Mouse (Mus musculus): Measurements from ENCODE around the gene Prkag2.
"Not testable (repeated sequence)": the region's sequence is repeated elsewhere in the genome, so short reads cannot be mapped to it uniquely, and the experiment has no call there.

The Prkag2 gene

DNA sequence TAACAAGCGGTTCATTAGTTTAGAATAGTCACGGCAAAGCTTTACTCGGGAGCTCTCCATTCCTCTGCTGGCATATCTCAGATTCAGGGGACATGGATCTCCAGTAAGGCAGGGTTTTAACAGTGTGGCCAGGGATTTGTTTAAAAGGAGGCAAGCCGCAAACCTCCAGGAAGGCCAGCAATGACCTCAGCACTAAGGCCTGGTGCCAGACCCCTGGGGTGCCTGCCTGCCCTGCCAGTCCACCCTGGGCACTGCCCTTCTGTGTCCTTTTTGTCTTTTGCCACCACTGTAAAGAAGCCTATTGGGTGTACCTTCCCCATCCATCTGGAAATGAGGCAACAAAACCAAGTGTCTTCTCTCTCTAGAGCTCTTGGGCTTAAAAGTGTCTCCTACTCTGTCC lies 226.3 kb downstream of the Prkag2 start:
- no peak for DNase-seq (ENCODE audit: low spot score in 2 of 2)

GRCm38 (mm10) chr5:24873221-24873620 lies 227.2 kb downstream of the Prkag2 start:
- no peak for DNase-seq (ENCODE audit: low spot score in 2 of 2)

GRCm38 (mm10) chr5:24871276-24871675 lies 229.2 kb downstream of the Prkag2 start:
- DNase-seq (ENCODE audit: low spot score in 2 of 2) = no peak

GRCm38 (mm10) chr5:24869796-24870289 lies 230.6 kb downstream of the Prkag2 start:
- no peak for DNase-seq (ENCODE audit: low spot score in 2 of 2)

DNA sequence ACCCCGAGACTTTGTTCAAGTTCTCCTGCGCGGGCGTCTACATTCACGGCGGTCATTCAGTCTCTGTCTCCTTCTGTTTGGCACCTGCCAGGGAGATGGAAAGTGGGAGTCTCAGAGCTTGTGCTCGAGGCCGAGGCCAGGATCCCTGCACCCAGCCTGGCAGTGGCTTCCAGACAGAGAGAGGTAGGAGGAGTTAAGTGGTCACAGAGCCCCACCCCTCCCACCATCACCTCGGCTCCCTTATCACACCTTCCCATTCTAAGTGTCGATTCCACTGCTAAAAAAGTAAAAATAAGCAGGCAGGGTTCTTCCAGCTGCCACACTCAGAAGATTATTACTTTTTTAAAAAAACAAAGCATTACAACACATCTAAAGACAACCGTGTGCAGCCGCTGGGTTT lies 236.6 kb downstream of the Prkag2 start:
- DNase-seq (ENCODE audit: low spot score in 2 of 2) = no peak

GRCm38 (mm10) chr5:24861449-24861930 lies 239.0 kb downstream of the Prkag2 start:
- DNase-seq (ENCODE audit: low spot score in 2 of 2) = no peak

DNA sequence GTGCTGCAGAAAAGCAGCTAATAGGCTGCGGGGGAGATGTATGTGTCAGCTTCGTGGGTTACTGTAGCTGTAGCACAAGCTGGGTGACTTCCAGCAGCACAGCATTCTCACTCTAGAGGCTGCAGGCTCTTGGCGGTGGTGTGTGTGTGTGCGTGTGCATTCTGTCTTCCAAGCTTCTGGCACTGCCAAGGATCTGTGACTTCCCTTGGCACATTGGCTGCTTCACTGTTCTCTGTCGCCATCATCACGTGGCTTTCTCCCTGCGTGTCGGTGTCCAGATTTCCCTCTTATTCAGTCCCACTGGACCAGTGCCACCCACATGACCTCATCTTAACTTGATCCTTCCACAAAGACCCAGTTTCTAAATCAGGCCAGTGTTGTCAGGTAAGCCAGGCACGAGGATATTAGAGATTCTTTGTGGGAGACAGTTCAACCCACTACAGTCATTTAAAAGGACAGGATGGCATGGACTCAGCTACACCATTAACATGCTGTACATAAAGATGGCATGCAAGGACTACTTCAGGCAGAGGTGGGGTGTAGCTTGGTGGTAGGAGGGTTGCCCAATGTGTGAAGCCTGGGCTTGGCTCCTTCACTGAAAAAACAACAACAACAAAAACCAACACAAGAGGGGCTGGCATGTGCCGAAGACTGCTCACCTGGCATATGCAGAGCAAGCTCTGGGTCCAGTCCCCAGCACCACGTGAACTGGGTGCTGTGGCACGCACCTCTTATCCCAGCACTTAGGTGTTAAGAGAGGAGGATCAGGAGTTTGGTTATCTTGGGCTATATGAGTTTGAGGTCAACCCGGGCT lies 239.6 kb downstream of the Prkag2 start:
- DNase-seq (ENCODE audit: low spot score in 2 of 2) = no peak

- no peak for DNase-seq (ENCODE audit: low spot score in 2 of 2)
Measured at GRCm38 (mm10) chr5:24859771-24860540, 240.5 kb downstream of the Prkag2 start.

GRCm38 (mm10) chr5:24854827-24855600 lies 245.4 kb downstream of the Prkag2 start:
- DNase-seq (ENCODE audit: low spot score in 2 of 2) = no peak

GRCm38 (mm10) chr5:24854256-24854655 lies 246.2 kb downstream of the Prkag2 start:
- DNase-seq (ENCODE audit: low spot score in 2 of 2) = no peak

- DNase-seq (ENCODE audit: low spot score in 2 of 2) = not testable (repeated sequence)
Measured at GRCm38 (mm10) chr5:24848261-24848660, 252.2 kb downstream of the Prkag2 start.

GRCm38 (mm10) chr5:24843841-24844240 lies 256.6 kb downstream of the Prkag2 start:
- DNase-seq (ENCODE audit: low spot score in 2 of 2) = no peak

- DNase-seq (ENCODE audit: low spot score in 2 of 2) = no peak
Measured at GRCm38 (mm10) chr5:24843103-24843475, 257.4 kb downstream of the Prkag2 start.

DNA sequence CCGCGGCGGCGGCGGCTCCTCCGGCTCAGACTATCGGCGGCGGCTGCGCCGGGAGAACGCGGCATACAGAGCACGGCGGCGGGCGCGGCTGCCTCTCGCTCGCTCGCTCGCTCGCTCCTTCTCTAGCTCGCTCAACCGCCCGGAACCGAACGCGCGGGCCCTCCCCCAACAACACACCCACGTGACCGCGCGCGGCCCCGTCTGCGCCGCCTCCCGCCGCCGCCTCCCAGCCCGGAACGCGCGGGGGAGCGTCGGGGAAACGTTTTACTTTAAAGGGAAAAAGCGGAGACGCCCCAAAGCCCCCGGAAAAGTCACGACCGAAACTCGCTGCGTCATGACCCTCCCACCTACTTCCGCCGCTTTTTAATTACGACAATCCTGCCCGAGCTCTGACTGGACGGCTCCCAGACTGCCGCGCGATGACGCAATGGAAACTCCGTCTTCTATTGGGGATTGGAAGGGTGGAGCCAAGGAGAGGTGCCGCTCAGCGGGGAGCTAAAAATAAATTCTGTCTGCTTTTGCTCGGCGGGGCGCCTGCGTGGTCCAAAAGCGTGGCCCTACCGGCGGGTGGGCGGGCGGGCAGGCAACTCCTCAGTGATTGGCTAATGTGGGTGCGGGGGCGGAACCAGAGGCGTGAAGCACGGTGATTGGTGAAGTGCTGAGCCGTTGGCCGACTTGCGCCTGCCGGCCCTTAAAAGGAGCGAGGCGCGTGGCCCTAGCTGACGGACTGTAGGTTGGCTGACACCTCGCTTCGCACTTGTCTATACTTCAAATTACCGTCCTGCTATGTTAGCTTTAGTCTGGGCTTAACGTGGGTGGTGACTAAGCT lies 258.0 kb downstream of the Prkag2 start, which contains the start of gene Rheb:
Gene Rheb, minus strand, starts transcription at position 351 of the 829 bp plus-strand sequence.
- DNase-seq (ENCODE audit: low spot score in 2 of 2) = peak; percentile 98 to 99

DNA sequence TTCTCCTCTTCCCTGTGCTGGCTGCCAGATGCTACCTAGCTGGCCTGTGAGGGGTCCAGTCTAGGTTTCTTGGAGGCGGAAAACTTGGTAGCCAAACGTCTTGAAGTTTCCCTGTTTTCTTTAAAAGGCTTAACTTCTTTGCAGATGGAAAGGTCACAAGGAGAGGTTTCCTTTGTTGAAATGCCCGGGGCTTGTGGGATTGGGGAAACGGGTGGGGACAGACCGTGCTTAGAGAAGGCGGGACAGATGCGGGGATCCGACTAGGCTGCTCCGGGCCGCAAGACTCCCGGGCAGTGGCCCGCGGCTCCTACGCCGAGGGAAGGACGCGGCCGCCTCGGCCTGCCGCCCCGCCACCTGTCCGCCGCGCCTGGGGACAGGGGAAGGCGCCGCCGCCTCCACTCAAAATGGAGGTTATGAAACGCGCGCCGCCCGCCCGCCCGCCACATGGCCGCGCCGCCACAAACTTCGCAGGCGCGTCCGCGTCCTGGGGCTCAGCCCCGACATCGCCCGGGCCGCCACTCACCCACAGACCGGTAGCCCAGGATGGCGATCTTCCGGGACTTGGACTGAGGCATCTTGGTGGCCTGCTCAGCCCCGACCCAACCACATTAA lies 258.7 kb downstream of the Prkag2 start:
- DNase-seq (ENCODE audit: low spot score in 2 of 2) = no peak

GRCm38 (mm10) chr5:24840975-24841431 lies 259.4 kb downstream of the Prkag2 start:
- DNase-seq (ENCODE audit: low spot score in 2 of 2) = no peak

GRCm38 (mm10) chr5:24834491-24834890 lies 266.0 kb downstream of the Prkag2 start:
- DNase-seq (ENCODE audit: low spot score in 2 of 2) = no peak

- DNase-seq (ENCODE audit: low spot score in 2 of 2) = no peak
Measured at GRCm38 (mm10) chr5:24831912-24832311, 268.5 kb downstream of the Prkag2 start.

DNA sequence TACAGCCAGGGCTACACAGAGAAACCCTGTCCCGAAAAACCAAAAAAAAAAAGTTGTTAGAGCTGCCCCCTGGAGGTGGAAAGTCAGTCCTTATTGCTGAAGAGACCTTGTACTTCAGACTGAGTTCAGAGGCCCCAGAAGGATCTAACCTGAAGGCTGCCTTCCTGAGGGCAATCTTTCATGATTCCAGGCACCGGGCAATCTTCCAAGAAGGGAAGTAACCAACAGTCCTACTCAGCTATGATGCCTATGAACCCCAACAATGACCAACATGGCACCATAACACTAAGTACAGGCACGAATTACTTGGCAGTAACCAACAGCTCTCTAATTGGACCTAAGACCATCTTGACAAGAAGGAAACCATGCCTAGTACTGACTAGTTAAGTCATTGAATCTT lies 272.0 kb downstream of the Prkag2 start:
- no peak for DNase-seq (ENCODE audit: low spot score in 2 of 2)

- DNase-seq (ENCODE audit: low spot score in 2 of 2) = no peak
Measured at GRCm38 (mm10) chr5:24827173-24827572, 273.3 kb downstream of the Prkag2 start.
